Mouse (Mus musculus) right cerebral cortex, postnatal 10 days (tissue): ENCODE measurements at regions not wholly inside any gene's neighbourhood (a gene's known extent, or its start where the extent isn't known, plus 50 kb on each side); places are given as distances from the start of the nearest gene placed in this dataset.
"Not testable (repeated sequence)": the region's sequence is repeated elsewhere in the genome, so short reads cannot be mapped to it uniquely, and the experiment has no call there.

Experiments
- DNase-seq, 2 experiments: peaks; one replicate each; pipeline ENCODE4 v3.0.0; 2021; ENCODE audit warnings: low spot score in 2 of 2

DNA sequence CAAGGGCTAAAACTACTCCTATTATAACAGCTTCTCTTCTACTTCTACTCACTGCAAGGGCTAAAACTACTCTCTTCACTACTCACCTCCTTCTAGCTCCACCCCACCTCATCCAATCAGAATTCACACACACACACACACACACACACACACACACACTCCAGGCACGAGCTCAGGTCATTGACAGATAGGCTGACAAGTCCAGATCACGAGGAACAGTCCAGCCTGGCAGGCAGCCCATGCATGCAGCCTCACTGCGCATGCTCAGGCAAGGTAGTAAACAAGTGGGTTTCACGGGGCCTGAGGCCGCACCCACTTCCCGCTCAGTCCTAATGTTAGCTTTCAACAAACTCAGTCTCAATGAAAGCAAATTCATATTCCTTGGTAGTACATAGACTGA is 229.6 kb upstream of the Pld5 start:
- DNase-seq = not testable (repeated sequence)

DNA sequence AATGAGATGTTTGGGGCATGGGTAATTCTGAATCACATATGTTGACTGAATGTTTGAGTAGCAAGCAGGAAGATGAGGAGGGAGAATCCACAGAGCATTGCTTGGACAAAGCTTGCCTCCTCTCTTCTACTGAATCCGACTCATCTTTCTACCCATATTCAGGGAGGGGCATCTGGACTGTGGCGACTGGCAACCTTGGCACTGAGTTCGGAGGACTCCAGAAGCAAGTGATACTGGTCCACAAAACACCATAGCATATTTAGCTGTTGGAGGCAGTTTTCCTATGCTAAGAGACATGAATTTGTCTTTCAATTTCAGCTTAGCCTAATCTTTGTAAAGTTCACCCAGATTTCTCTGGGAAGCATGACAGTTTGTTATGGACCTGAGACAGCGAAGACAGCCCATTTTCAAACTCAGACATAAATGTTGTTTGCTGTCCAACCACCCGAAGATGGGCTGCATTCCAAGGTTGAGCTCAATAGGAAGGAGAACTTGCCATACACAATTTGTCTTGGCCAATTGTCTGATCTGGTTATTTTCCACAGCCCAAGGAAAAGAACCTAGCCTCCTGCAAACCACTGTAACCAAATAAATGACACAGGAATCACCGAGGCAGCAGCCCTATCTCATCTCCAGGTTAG is 224.0 kb upstream of the Pld5 start:
- no peak for DNase-seq

DNA sequence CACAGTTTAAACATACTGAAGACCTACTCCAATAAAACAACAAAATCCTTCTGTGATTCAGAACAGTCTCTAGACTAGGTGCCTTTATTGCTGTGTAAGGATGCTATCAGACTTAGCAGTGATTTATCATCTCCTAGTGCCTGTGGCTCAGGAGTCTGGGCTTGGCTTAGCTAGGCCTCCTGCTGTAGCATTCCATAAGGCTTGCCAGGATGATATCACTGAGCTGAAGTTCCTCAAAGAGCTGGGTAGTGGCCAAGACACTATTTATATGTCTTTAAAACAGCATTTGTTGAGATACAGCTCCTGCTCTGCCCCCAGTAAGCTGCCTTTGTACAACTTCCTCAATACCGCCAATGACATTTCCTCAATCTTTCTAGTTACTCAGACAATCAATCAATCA is 193.4 kb upstream of the Pld5 start:
- DNase-seq = peak in 1 of 2 experiments; percentile 31

DNA sequence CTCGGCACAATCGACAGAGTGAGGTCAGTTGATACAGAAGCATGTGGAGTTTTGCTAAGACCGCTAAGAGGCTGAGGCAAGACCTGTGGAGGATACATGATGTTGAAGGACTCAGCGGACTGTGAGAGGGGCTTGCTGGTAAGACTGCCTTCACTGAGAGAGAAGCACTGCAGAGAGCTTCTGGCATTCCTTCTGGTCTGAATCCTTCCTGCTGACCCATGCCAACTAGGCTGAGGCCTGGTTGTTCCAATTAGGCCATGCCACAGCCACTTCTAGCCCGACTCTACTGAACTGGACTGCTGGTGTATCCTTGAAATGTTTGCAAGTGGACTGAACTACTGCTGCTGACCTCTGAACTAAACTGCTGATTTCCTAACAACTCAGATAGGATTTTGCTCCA is 187.0 kb upstream of the Pld5 start:
- DNase-seq = no peak

DNA sequence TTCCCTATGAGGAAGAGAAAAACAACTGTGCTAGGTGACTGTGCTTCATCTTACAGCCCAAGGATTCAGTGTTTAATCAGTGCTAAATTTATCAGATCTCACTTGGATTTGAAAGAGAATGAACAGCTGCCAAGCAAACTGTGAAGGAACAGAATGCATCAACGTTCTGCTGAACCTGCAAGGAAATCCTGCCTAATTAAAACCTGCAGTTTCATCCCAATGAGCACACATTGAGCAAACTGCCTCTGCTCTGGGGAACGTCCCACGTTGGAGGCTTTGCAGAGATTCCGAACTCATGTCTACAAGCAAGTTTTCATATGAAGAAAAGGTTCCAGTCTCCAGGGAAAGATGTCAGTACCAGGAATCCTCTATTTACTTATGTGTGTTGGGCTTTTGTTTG is 171.6 kb upstream of the Pld5 start:
- DNase-seq = peak in 1 of 2 experiments; percentile 29

DNA sequence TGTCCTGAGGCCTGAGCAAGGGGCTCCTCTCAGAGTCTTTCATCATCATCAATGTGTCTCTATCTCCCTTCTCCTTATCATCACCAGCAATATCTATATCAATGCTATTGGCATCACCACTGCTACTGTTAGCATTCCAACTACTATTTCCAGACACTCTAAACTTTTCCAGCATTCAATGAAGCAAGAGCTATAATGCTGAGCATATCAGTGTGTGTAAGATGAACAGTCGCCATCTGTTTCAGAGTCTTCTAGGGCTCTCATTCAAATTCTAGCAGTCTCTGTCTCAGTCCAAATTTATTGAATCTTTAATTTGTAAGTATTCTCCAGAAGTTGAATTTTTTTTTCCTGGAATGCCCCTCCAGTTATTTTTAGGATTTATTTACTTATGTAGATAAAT is 168.6 kb upstream of the Pld5 start:
- no peak for DNase-seq

DNA sequence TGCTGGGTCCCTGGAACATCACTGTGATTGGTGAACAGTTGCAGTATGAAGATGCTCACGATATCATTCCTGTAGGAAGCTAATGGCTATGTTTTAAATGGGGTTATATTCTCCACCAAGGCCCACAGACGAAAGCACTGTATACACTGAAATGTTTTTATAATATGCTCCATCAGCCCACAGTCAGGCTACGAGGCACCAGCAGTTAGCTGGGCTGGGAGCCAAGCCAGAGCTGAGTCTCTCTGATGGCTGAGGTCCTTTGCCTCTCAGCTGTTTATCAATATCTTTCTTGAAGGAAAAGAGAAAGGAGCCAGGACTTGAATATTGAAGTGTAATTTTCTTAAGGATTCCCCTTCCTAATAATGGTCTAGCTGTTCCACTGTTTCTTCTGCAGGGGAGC is 165.1 kb upstream of the Pld5 start:
- no peak for DNase-seq

DNA sequence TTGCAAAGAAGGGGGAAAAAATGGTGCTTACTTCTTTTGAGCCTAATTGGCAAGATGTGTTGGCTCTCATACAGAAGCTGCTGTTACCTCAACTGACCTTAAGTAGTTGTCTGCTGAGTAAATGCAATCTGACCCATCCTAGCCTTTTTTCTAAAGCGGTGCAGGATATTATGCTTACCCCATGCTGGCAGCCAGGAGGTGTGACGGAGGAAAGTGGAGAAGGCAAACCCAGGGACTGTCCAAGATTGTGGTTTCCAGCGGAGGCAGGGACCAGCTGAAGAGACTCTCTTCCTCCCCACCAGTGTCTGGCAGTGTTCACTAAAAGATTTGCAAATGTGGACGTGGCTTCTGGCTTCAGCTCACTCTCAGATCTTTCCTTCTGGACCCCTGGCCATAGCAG is 152.7 kb upstream of the Pld5 start:
- DNase-seq = no peak

DNA sequence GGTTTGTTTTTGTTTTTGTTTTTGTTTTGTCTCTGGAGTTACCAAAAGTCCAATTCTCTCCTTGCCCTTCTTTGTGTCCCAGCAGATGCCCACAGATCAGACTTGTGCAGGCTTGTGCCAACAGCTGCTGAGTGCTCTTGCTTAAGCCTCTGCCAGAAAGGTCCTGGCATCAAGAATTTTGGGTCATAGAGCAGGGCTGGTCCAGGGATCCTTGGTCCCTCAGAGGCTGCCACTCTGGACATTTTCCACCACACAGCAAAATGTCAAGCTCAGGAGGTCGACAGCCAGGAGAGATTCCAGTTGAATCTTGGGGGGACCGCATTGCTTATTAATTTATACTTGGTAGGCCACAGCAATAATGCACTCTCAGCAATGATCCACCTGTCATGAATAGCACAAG is 151.9 kb upstream of the Pld5 start:
- no peak for DNase-seq

DNA sequence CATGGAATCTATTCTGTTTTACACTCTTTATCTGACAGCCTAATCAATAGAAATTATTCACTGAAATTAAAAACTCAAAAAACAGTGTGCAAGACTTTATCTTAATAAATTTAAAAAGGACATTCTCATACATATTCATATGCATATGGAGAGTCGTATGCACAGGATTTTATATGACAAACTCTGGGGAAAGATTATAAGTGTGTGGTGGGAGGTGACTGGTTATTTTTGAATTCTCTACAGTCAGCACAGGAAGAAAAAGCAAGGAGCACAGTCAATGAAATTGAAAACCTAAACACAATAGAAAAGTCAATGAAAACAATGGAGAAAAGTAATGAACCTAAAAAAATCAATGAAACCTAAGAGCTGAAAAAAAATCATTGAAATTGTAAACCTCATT is 142.1 kb upstream of the Pld5 start:
- DNase-seq = no peak

DNA sequence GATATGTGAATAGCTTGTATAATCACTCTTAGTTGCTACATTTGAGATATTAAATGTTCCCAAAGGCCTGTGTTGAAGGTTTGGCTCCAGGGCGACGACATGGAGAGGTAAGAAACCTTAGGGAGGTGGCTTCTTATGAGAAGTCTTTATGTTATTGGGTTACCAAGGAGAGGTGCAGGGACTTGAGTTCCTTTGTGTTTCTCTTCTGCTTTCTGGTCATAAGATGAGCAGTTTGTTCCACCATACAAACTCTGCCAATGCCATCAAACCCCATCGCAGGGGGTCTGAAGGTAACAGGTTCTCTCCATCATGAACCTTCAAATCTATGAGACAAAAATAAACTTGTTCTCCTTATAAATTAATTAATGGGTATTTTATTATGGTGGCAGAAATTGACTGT is 129.0 kb upstream of the Pld5 start:
- DNase-seq = no peak

DNA sequence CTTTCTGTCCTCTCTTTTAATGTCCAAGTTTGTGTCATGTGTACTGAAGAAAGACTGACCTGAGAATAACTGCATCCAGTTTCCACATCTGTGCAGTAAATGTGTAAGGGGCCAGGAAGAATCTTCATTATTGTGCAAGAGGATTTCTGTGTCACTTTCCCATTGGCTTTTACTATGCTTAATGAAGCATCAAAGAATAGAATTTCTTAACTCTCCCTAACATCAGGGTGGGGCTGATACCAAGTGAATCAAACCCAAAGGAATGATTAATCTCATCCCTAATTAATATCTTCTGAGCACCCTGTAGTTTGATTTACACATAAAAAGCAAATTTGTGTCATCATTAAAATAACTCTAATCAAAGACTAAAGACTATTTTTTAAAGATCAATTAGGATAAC is 104.5 kb upstream of the Pld5 start:
- DNase-seq = no peak

DNA sequence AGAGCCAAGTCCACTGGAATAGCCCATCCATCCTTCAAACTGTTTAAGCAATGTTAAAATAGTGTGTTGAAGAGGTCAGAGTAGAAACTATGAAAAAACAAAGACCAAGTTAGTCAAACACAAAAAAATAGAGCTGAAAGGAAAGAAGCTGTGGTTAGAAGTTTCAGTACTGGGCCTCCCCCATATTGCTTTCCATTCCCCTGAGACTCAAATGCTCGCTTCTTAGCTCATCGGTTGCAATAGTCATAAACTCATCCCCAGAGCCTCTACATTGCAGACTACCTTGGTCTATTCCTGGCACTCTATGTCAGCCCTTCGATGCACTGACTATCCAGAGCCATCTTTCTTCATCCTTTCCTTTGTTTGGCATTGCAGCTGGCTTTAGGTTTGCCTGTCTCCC is 91.8 kb upstream of the Pld5 start:
- no peak for DNase-seq

DNA sequence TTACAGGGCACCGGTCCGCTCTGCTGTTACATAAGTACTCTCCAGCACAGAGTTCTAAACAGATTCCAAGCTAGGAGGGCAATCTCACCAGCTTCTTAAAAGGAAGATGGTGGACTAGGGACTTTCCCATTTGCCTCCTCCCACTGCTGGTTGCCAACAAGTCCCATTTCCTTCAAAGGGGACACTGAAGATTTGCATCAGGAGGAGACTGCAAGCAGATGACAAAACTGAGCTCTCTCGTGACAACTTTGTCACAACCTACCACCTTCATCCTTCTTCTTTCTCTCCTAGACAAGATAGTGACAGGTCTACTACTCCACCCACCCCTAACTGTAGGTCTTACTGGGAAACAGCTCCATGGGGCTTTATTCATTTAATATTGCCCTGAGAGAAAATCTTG is 85.8 kb upstream of the Pld5 start:
- no peak for DNase-seq

DNA sequence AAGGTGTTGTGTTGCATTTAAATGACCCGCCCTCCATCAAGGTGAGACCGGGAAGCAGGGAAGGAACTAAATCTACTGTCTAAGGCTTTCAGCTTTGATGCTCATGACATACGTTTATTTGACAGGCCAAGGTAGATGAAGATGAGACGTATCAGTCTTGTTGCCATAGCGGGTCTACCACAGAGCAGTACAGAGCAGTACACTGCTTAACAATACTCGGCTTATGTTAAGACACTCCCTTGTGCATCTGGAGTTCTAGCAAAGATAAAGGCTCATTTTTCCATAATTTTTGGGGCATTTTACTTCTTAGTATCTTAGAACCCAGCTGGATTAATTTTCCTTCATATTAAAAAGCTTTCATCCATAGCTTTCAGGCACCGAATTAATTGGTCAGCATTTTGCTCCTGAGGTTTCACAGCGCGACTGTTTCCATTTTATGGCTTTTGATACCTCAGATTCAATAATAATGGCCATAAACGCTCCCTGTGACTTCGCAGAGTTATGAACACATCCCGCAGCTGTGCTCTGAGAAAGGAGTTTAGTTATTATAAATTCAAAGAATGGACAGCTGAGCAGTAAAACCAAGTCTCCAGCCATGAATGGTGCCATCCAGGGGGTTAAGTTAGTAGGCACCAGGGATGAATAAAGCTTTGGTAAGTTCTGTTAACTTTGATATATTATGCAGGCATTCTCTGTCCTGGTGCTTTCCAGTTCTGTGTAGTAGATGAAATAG is 85.0 kb upstream of the Pld5 start:
- no peak for DNase-seq

DNA sequence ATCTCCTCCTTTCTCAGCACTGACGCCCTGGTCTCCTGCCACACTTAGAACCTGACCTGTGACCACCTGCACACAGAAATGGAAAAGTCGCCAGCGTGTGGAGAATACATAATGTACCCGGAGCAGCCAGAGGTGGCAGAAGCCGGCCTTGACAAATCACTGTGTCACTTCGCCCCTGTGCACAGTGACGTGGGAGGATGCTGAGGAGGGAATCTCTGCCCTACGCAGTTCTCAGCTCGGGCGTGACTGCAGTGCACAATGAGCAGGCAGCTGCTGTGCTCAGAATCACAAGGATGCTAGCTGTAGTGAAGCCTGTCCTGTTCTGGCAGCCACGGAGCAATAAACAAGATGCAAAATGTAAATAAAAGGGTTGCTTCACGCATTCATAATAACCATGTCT is 80.2 kb upstream of the Pld5 start:
- peak; percentile 52 to 57 for DNase-seq

DNA sequence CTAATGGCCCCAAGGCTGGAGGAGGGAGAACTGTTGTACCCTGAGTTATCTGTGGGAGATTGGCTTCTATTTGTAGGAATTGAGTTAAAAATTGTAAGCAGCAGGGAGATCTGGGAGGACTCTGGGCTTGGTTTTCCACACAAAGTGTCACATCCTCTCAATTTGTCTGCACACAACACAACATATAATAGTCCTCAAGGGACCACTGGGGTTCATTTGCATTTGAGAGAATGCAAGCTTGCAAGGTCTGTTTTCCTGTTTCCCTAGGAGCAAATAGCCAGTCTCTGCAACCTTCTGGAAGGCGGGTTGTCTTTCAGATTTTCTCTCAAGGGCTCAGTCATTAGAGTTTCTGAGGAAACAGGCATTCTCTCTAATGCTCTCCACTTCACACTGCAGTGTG is 79.8 kb upstream of the Pld5 start:
- DNase-seq = no peak

DNA sequence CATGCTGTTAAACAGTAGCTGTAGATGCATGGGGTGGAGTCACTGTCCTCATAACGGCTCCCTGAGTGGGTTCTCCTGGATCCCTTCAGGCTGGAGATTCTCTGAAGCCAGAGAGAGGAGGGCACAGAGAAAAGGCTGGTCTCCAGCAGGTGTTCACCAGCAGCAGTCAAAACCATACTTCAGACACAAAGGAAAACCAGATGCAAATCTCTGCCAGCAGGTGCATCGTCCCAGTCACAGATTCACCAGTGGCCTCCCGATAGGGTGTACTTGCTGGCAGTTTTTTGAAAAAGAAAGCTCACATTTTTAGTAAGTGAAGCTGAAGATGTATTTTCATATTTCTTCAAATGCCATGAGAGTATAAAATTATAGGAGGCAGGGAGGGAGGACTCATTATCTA is 77.6 kb upstream of the Pld5 start:
- no peak for DNase-seq

DNA sequence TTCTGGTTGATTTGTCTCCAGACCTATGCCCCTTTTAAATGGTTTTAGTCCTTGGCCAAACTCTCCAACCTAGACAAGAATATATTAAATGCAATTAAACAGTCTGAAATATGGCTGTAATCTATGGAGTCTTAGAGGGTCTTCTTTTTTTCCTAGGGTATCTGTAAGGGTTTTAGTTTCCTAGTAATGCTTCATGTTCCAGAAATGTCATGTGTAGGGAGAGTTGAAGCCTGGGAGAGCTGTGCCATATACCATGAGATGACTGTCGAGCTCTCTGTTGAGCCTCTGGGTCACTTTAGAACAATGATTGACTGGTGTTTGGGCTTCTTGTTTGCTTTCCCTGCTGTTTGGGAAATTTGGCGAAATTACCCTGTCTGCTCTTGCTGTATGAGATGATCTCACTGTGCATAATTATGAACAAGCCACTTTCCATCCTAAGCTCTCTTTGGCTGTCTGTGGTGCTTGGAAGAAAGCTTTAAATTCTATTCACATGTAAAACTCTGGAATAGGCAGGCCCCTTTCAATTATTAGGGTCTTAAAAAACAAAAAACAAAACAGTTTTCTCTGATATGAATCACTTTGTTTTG is 74.9 kb upstream of the Pld5 start:
- DNase-seq = no peak

DNA sequence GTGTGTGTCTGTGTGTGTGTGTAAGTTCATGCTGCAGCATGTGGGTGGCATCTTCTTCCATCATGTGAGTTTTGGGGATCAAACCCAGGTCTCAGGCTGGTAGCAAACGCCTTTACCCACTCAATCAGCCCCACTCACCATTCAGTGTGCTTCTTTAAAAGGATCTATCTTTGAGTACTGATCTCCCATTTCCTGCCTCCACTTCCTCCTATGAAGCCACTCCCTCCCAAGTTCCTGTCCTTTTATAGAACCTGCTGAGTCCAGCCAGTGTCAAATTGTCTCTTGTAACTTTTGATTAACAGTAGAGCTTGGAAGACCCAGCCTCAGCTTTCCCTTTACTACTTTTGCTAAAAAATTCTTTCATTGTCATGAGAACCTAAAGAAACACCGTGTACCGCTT is 73.0 kb upstream of the Pld5 start:
- DNase-seq = no peak

DNA sequence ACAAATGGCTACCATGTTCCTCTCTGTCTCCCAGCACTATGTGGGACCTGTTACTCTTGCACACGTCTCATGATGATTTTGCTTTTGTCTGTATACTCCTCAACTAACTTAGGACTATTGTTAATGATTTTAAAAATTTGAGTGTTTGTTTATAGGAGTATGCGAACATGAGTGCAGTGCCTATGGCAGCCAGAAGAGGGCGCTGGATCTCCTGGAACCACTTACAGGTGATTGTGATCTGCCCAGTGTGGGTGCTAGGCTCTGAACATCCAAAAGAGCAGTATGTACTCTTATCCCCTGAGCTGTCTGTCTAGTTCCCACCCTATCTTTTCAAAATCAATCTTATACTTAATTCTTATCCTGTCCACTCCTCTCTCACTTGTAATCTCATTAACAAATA is 56.2 kb upstream of the Pld5 start:
- DNase-seq = no peak
